Mouse (Mus musculus) CH12.LX (cell line): ENCODE data around the gene Drc7. TPM values are rescaled to one million over a fixed set of nuclear protein-coding genes. Genes with fewer than 3 reads are reported as not detected.

Source experiments
- DNase-seq: peaks from one replicate; pipeline ENCODE4 v3.0.0-alpha.2; 2013; ENCODE audit errors: extremely low read depth
- H3K27ac ChIP-seq: 2 replicates; pipeline ENCODE4 v1.5.1; 2012; ENCODE audit warnings: low read depth, mild to moderate bottlenecking, control low read depth, moderate library complexity; ENCODE audit not compliant: insufficient read depth
- H3K27me3 ChIP-seq: replicated peaks from 2 replicates; pipeline ENCODE3; 2012; ENCODE audit warnings: inconsistent platforms
- H3K36me3 ChIP-seq, 2 experiments: replicated peaks in 1 of 2; 2 replicates each; pipeline versions ENCODE3 to v1.6.1; 2012; ENCODE audit warnings: inconsistent platforms in 1 of 2, low read length in 1 of 2, mild to moderate bottlenecking in 1 of 2, mixed read lengths in 1 of 2, moderate library complexity in 1 of 2; ENCODE audit not compliant: control insufficient read depth in 1 of 2, insufficient read depth in 1 of 2
- H3K4me1 ChIP-seq, 2 experiments: 2 replicates each; pipeline ENCODE4 v1.6.1; 2012; ENCODE audit warnings: inconsistent platforms in 1 of 2, moderate library complexity in 1 of 2; ENCODE audit not compliant: insufficient read depth in 2 of 2, control insufficient read depth in 1 of 2
- H3K4me2 ChIP-seq: 2 replicates; pipeline ENCODE4 v1.6.1; 2012; ENCODE audit warnings: low read depth, mild to moderate bottlenecking, control low read depth; ENCODE audit not compliant: poor library complexity, insufficient read depth, severe bottlenecking
- H3K4me3 ChIP-seq, 3 experiments: fragments of 150-350 bp in 1 of 3; sonication (generic) in 1 of 3; replicated peaks in 1 of 3; 2 replicates each; pipeline versions ENCODE3 to v1.5.1; 2011 to 2012; ENCODE audit warnings: low read depth in 2 of 3, low read length in 2 of 3, mild to moderate bottlenecking in 2 of 3, moderate library complexity in 2 of 3, control low read depth in 1 of 3, improper control_type of control experiment in 1 of 3, inconsistent platforms in 1 of 3, mixed read lengths in 1 of 3; ENCODE audit not compliant: poor library complexity in 1 of 3
- H3K79me2 ChIP-seq: replicated peaks from 2 replicates; pipeline ENCODE4 v1.6.1; 2012; ENCODE audit warnings: mild to moderate bottlenecking, moderate library complexity; ENCODE audit not compliant: control insufficient read depth, poor library complexity, insufficient read depth, severe bottlenecking; ENCODE audit errors: extremely low read depth
- H3K9ac ChIP-seq: 2 replicates; pipeline ENCODE4 v1.6.1; 2012; ENCODE audit warnings: low read depth, mild to moderate bottlenecking, control low read depth, moderate library complexity; ENCODE audit not compliant: insufficient read depth
- H3K9me3 ChIP-seq: replicated peaks from 2 replicates; pipeline ENCODE3; 2012; ENCODE audit warnings: low read length, inconsistent platforms, mixed read lengths
- CHD2 ChIP-seq: IDR thresholded peaks from 2 replicates; pipeline ENCODE4 v1.6.1; 2011; ENCODE audit warnings: low read length, improper control_type of control experiment
- CTCF ChIP-seq, 2 experiments: IDR thresholded peaks in 1 of 2; conservative IDR thresholded peaks in 1 of 2; 2 replicates each; pipeline ENCODE4 v1.5.1; 2011 to 2012; ENCODE audit warnings: low read depth in 2 of 2, low read length in 2 of 2, improper control_type of control experiment in 1 of 2, inconsistent platforms in 1 of 2, mild to moderate bottlenecking in 1 of 2, moderate library complexity in 1 of 2
- E2F4 ChIP-seq: IDR thresholded peaks from 2 replicates; pipeline ENCODE4 v1.6.1; 2011; ENCODE audit warnings: low read depth, low read length, improper control_type of control experiment; ENCODE audit not compliant: insufficient replicate concordance
- ELF1 ChIP-seq: IDR thresholded peaks from 2 replicates; pipeline ENCODE4 v1.6.1; 2014; ENCODE audit warnings: low read depth, mild to moderate bottlenecking, inconsistent platforms, low read length, improper control_type of control experiment
- GABPA ChIP-seq: IDR thresholded peaks from 2 replicates; pipeline ENCODE4 v1.6.1; 2012; ENCODE audit warnings: low read depth, low read length, improper control_type of control experiment, inconsistent platforms; ENCODE audit not compliant: insufficient replicate concordance
- HCFC1 ChIP-seq: IDR thresholded peaks from 2 replicates; pipeline ENCODE4 v1.6.1; 2012; ENCODE audit warnings: low read depth, mild to moderate bottlenecking, inconsistent platforms, low read length, improper control_type of control experiment
- IRF4 ChIP-seq: IDR thresholded peaks from 2 replicates; pipeline ENCODE4 v1.6.1; 2014; ENCODE audit warnings: low read depth, mild to moderate bottlenecking, inconsistent platforms, low read length, improper control_type of control experiment
- JUND ChIP-seq: conservative IDR thresholded peaks from 2 replicates; pipeline ENCODE4 v1.6.1; 2011; ENCODE audit warnings: low read depth, low read length, improper control_type of control experiment
- KAT2A ChIP-seq: IDR thresholded peaks from 2 replicates; pipeline ENCODE4 v1.6.1; 2012; ENCODE audit warnings: low read length, improper control_type of control experiment, inconsistent platforms; ENCODE audit not compliant: insufficient replicate concordance
- MAFK ChIP-seq: IDR thresholded peaks from 2 replicates; pipeline ENCODE4 v1.6.1; 2011; ENCODE audit warnings: low read length, improper control_type of control experiment; ENCODE audit not compliant: insufficient replicate concordance
- MAZ ChIP-seq: IDR thresholded peaks from 2 replicates; pipeline ENCODE4 v1.6.1; 2012; ENCODE audit warnings: low read depth, mild to moderate bottlenecking, inconsistent platforms, low read length, improper control_type of control experiment, moderate library complexity
- MEF2A ChIP-seq: IDR thresholded peaks from 2 replicates; pipeline ENCODE4 v1.6.1; 2014; ENCODE audit warnings: low read depth, mild to moderate bottlenecking, inconsistent platforms, low read length, improper control_type of control experiment, borderline replicate concordance
- MXI1 ChIP-seq: IDR thresholded peaks from 2 replicates; pipeline ENCODE4 v1.6.1; 2011; ENCODE audit warnings: mild to moderate bottlenecking, low read depth, low read length, improper control_type of control experiment
- NELFE ChIP-seq: IDR thresholded peaks from 2 replicates; pipeline ENCODE4 v1.6.1; 2011; ENCODE audit warnings: low read depth, low read length, improper control_type of control experiment
- NRF1 ChIP-seq: IDR thresholded peaks from 2 replicates; pipeline ENCODE4 v1.6.1; 2014; ENCODE audit warnings: low read depth, mild to moderate bottlenecking, inconsistent platforms, low read length, improper control_type of control experiment, moderate library complexity
- POLR2A ChIP-seq: IDR thresholded peaks from 2 replicates; pipeline ENCODE4 v1.6.1; 2011; ENCODE audit warnings: low read depth, mild to moderate bottlenecking, improper control_type of control experiment, low read length
- POLR2AphosphoS2 ChIP-seq: IDR thresholded peaks from 2 replicates; pipeline ENCODE4 v1.6.1; 2011; ENCODE audit warnings: low read depth, low read length, improper control_type of control experiment
- SIN3A ChIP-seq: IDR thresholded peaks from 2 replicates; pipeline ENCODE4 v1.6.1; 2012; ENCODE audit warnings: low read length, improper control_type of control experiment, inconsistent platforms
- TBP ChIP-seq: conservative IDR thresholded peaks from 2 replicates; pipeline ENCODE4 v1.6.1; 2011; ENCODE audit warnings: low read depth, low read length, improper control_type of control experiment
- TCF12 ChIP-seq: IDR thresholded peaks from 2 replicates; pipeline ENCODE4 v1.6.1; 2014; ENCODE audit warnings: low read depth, mild to moderate bottlenecking, inconsistent platforms, low read length, improper control_type of control experiment
- USF2 ChIP-seq: conservative IDR thresholded peaks from 2 replicates; pipeline ENCODE4 v1.6.1; 2011; ENCODE audit warnings: low read depth, low read length, improper control_type of control experiment
- ZC3H11A ChIP-seq: IDR thresholded peaks from 2 replicates; pipeline ENCODE4 v1.6.1; 2012; ENCODE audit warnings: low read depth, mild to moderate bottlenecking, inconsistent platforms, low read length, improper control_type of control experiment
- ZKSCAN1 ChIP-seq: IDR thresholded peaks from 2 replicates; pipeline ENCODE4 v1.6.1; 2012; ENCODE audit warnings: low read depth, inconsistent platforms, low read length, improper control_type of control experiment, borderline replicate concordance
- dilution Hi-C: fragments of 300-500 bp; cut with MboI; formaldehyde crosslinking; loops from 2 replicates; pipeline ENCODE4 v1.14.3; 2020; ENCODE audit warnings: low sequenced_read_pairs; ENCODE audit not compliant: extremely low pct_unique_long_range_greater_than_20kb, extremely low pct_ligation_motif_present
- in situ Hi-C: fragments of 300-500 bp; cut with MboI; formaldehyde crosslinking; loops from 3 replicates; pipeline ENCODE4 v1.14.3; 2019; ENCODE audit warnings: low sequenced_read_pairs, low pct_ligation_motif_present, low pct_unique_long_range_greater_than_20kb, mixed read lengths
- polyA plus RNA-seq: library from polyadenylated mRNA; unstranded; fragments of >175 nt; gene quantifications from 2 replicates; pipeline ENCODE4 v1.2.1, GENCODE M21; 2012; ENCODE audit warnings: low read depth; ENCODE audit not compliant: insufficient read length
- total RNA-seq, 2 experiments: library from RNA; depleted of rRNA; stranded (reverse); fragments of 300-350 nt in 1 of 2; fragments of >200 nt in 1 of 2; gene quantifications; 2 replicates each; pipeline ENCODE4 v1.2.3; 2012 to 2014

Drc7 gene
- total and polyA plus RNA-seq, 3 experiments = not detected

DNA sequence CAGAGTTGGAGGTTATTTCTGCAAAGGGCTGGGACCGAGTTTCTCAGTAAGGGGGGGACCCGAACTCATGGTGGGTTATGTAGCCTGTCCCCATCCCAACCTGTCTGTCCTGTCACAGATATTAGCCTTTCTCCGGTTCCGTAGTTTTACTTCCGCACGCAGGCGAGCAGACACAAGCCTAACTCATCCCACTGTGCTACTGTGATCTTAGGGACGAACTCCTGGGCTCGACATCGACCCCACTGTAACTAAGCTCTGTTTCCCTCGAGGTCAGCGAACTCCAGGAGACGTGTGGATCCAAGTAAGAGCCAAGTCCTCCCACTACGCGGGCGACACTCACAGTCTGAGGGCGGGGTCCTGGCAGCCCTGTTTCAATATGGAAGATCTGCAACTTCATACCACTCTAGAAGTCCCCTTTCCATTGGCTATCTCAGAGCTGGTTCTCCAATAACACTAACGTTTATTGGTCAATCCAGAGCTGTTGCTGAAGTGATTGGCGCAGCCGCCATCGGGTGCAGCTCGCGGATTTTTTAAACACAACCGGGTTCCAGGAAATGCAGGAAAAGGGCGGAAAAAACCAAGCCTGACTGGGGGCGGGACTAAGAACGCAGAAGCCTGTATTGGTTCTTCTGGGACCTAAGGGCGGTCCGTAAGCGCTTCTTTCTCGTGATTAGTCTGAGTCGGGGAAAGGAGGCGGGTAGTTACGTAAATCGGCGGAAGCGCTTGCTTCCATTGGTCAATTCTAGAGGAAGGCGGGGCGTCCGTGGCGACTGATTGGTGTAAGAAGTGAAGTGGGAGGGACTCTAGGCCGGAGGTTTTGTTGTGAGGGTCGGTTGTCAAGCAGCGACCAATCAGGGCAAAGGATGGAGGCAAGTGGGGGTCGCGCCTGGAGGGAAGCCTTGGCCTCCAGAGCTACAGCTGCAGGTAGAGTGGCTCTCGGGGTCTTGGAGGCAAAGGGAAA, 25.8 kb downstream of the Drc7 start, which contains the start of gene Katnb1:
Gene Katnb1, plus strand, starts transcription at position 806 of the 961 bp plus-strand sequence.
- dilution Hi-C loops (no loop called here), in situ Hi-C loops (loop anchor here (25.0 kb wide), 1 partner anchor 132 kb away; the partner anchor contains the start of gene Kifc3)
- TF ChIP-seq MAZ (no peak), NELFE (peak; percentile 79), IRF4 (0 out of 2 replicates have a peak, but pooled peaks have one; percentile 6), NRF1 (peak; percentile 79), E2F4 (peak; percentile 90; the same call in 1 of the 2 replicates), ELF1 (peak; percentile 97), MXI1 (peak; percentile 21; the same call in 1 of the 2 replicates), TBP (peak; percentile 51; the same call in 1 of the 2 replicates), CTCF (conservative IDR thresholded peaks at IDR 0.05 in 1 of 2, IDR thresholded peaks at IDR 0.05 in 1 of 2; ENCODE audit: low read depth in 2 of 2, low read length in 2 of 2) (peak in 1 of 2 experiments; percentile 24; a peak in 1 of 4 replicates), CHD2 (peak; percentile 99), JUND (no peak), USF2 (no peak), KAT2A (peak; percentile 98), TCF12 (peak; percentile 75), HCFC1 (peak; percentile 94), ZC3H11A (no peak), GABPA (peak; percentile 79; the same call in 1 of the 2 replicates), SIN3A (peak; percentile 58; the same call in 1 of the 2 replicates), POLR2AphosphoS2 (peak; percentile 88; the same call in 1 of the 2 replicates), POLR2A (peak; percentile 84), MEF2A (peak; percentile 38; the same call in 1 of the 2 replicates), ZKSCAN1 (no peak), MAFK (no peak)
- Histone ChIP-seq H3K4me1 (peaks cover 3 to 18% of the 10 kb centered on the region in 2 experiments), H3K4me2 (peak within 1 kb of the TSS; percentile 98), H3K27ac (peak within 1 kb of the TSS; percentile 53), H3K27me3 (peaks cover 30% of the 10 kb centered on the region), H3K4me3 (peak within 1 kb of the TSS; percentile 90 to 92 (median 91)), H3K79me2 (no peaks in the 10 kb centered on the region), H3K9ac (peak within 1 kb of the TSS; percentile 67), H3K36me3 (peaks cover 3 to 31% of the 10 kb centered on the region in 2 experiments), H3K9me3 (no peaks in the 10 kb centered on the region)
- DNase-seq = peak; percentile 100
